Mouse (Mus musculus): Measurements from ENCODE around the gene Ppp1r26. TPM values are rescaled to one million over a fixed set of nuclear protein-coding genes. Genes with fewer than 3 reads are reported as not detected.

Gene Ppp1r26
- 11.5 and 12.4 TPM in 2 replicates for polyA plus RNA-seq (2012; rRNA removed)

DNA sequence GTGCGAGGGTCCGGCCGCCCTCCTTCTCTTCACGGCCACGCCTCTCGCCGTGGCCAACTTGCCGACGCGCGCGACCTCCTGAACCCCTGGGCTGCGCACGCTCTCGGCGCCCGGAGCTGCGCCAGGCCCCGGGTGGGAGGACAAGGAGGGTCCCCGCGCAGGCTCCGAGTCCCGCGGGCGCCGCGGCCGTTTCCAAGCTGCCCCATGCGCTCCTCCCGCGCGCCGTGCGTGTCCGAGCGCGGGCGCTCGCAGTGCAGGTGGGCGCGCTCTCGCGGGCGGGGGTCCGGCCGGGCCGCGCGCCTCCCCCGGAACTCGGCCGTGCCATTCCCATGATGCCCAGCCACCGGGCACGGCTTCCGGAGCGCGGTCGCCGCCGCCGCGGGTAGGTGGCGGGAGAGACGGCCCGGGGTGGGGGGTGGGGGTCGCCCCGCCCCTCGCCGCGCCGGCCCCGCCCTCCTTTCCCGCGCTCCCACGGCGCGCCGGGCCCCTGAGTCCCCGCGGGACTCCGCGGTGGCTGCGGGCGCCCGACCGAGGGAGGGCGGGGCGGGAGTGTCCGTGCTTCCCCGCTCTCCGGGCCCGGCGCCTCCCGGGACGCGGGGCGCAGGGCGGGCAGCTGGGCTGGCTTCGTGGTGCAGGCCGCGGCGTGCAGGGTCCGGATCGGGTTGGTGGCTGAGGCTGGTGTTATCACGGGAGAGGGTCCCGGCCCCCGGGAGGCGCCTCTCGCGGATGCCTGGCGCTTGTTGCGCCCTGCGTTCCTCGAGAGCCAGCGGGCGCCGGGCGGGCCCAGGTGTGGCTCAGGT, at the start of gene Ppp1r26:
TSS of gene Ppp1r26 (plus strand) at position 286 of the 800 bp plus-strand sequence.
- DNase-seq, result peak; percentile 65 to 66
- WGBS, result under 1% methylated on average over 117 of the region's 118 CpGs
- Histone ChIP-seq H3K27ac (ENCODE audit: insufficient read depth, low read length) (peak within 1 kb of the TSS; percentile 46; the same call in 1 of the 2 replicates), H3K4me3 (replicated peaks; ENCODE audit: insufficient read depth, low read depth, low read length) (peak within 1 kb of the TSS; percentile 60), H3K27me3 (ENCODE audit: control insufficient read depth, insufficient read depth, low read length) (no peaks in the 10 kb centered on the region), H3K4me1 (ENCODE audit: control insufficient read depth, insufficient read depth, low read length) (no peaks in the 10 kb centered on the region)
- TF ChIP-seq CTCF (IDR thresholded peaks at IDR 0.05; ENCODE audit: borderline replicate concordance, insufficient read depth, low read depth, low read length) (no peak), POLR2A (IDR thresholded peaks at IDR 0.05; ENCODE audit: borderline replicate concordance, insufficient read depth, low read length) (no peak)

GRCm38 (mm10) chr2:28396928-28397327, 49.7 kb upstream of the Ppp1r26 start:
- peak in 1 of 2 experiments; percentile 40 for DNase-seq
- Histone ChIP-seq H3K27ac (ENCODE audit: insufficient read depth, low read length) (no peak overlapping the region), H3K4me1 (ENCODE audit: control insufficient read depth, insufficient read depth, low read length) (peaks cover 17% of the 10 kb centered on the region), H3K4me3 (replicated peaks; ENCODE audit: insufficient read depth, low read depth, low read length) (no peak overlapping the region), H3K27me3 (ENCODE audit: control insufficient read depth, insufficient read depth, low read length) (no peaks in the 10 kb centered on the region)
- WGBS, result 30% methylated on average over 2 of the region's 2 CpGs
- TF ChIP-seq CTCF (IDR thresholded peaks at IDR 0.05; ENCODE audit: borderline replicate concordance, insufficient read depth, low read depth, low read length), result no peak
- no peak for TF ChIP-seq POLR2A (IDR thresholded peaks at IDR 0.05; ENCODE audit: borderline replicate concordance, insufficient read depth, low read length)

DNA sequence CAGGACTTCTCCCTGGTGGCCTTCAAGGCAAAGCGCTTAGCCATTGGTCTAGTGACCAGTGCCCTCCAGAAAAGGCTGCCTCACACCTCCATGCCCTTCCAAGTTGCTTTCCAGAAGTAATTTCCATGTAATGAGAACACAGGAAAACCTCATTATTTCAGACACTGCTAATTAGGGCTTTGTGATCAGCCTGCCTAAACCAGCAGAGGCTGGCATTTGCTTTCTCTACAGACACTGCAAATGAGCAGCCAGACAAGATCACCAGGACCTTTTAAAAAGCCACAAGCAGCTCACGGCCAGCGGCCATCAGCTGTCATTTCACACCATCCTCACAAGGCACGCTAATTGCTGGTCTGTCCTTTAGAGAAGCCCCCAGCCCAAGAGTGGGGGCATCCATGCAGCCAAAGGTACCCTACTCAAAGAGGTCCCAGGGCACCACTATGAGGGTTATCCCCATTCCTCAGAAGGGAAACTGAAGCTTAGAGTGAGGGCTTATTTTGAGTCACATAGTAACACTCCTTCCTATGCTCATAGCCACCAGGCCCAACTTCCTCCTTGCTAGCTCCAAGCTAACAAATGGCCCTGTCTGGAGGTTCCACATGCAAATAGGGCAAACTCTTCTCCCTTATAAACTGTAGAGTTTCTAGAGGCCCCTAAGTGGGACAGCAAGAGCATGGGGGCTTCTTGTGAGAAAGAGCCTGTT, 49.0 kb upstream of the Ppp1r26 start:
- H3K4me1 ChIP-seq (ENCODE audit: control insufficient read depth, insufficient read depth, low read length), result peaks cover 17% of the 10 kb centered on the region
- H3K27ac ChIP-seq (ENCODE audit: insufficient read depth, low read length), result no peak overlapping the region
- H3K4me3 ChIP-seq (replicated peaks; ENCODE audit: insufficient read depth, low read depth, low read length), result no peak overlapping the region
- TF ChIP-seq POLR2A (IDR thresholded peaks at IDR 0.05; ENCODE audit: borderline replicate concordance, insufficient read depth, low read length) (no peak), CTCF (IDR thresholded peaks at IDR 0.05; ENCODE audit: borderline replicate concordance, insufficient read depth, low read depth, low read length) (no peak)
- 77% methylated on average over 4 of the region's 4 CpGs for WGBS
- H3K27me3 ChIP-seq (ENCODE audit: control insufficient read depth, insufficient read depth, low read length), result no peaks in the 10 kb centered on the region
- DNase-seq, result no peak

DNA sequence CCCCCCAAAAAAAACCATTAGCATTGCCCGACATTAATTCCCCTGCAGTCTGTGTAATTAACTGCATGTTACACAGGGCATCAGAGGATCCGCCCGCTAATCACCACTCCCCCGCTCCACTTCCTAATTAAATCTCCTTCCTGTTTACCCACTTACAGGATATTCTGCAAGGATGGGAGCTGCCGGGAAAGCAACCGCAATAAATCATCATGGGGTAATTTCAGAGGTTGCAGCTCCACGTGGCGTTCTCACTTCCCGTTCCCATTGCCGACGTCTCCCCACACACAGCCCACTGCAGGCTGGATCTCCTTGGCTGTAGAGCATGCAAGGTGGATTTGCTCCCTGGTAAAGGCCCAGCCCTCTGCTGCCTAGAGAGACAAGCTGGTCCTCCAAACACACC, 45.0 kb upstream of the Ppp1r26 start:
- WGBS, result 85% methylated on average over 11 of the region's 11 CpGs
- Histone ChIP-seq H3K27me3 (ENCODE audit: control insufficient read depth, insufficient read depth, low read length) (no peaks in the 10 kb centered on the region), H3K4me1 (ENCODE audit: control insufficient read depth, insufficient read depth, low read length) (peaks cover 10% of the 10 kb centered on the region; the same call in 1 of the 2 replicates), H3K4me3 (replicated peaks; ENCODE audit: insufficient read depth, low read depth, low read length) (no peak overlapping the region), H3K27ac (ENCODE audit: insufficient read depth, low read length) (no peak overlapping the region)
- DNase-seq, result no peak
- TF ChIP-seq CTCF (IDR thresholded peaks at IDR 0.05; ENCODE audit: borderline replicate concordance, insufficient read depth, low read depth, low read length), result no peak
- no peak for TF ChIP-seq POLR2A (IDR thresholded peaks at IDR 0.05; ENCODE audit: borderline replicate concordance, insufficient read depth, low read length)

DNA sequence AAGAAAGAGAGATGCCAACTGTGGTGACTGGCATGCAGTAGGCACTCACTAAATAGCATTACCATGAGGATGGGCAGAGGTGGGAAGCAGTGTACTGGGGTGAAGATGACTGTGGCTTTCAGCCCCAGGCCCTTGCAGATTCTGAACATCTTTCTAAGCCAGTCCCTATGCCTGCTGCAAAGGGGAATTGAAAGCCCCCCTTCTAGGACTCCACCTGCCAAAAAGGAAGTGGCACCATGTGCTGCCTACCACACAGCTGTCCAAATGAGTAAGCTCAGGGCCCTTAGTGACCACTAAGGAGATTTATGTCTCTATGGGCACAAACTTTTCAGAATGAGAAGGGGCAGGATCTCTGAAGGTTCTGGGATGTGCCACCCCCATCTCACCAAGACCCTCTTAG, 44.5 kb upstream of the Ppp1r26 start:
- Histone ChIP-seq H3K4me1 (ENCODE audit: control insufficient read depth, insufficient read depth, low read length) (peaks cover 6% of the 10 kb centered on the region; the same call in 1 of the 2 replicates), H3K27me3 (ENCODE audit: control insufficient read depth, insufficient read depth, low read length) (no peaks in the 10 kb centered on the region), H3K27ac (ENCODE audit: insufficient read depth, low read length) (no peak overlapping the region), H3K4me3 (replicated peaks; ENCODE audit: insufficient read depth, low read depth, low read length) (no peak overlapping the region)
- DNase-seq, result no peak
- TF ChIP-seq POLR2A (IDR thresholded peaks at IDR 0.05; ENCODE audit: borderline replicate concordance, insufficient read depth, low read length) (no peak), CTCF (IDR thresholded peaks at IDR 0.05; ENCODE audit: borderline replicate concordance, insufficient read depth, low read depth, low read length) (no peak)

GRCm38 (mm10) chr2:28407796-28408195, 38.8 kb upstream of the Ppp1r26 start:
- 85% methylated on average over 7 of the region's 7 CpGs for WGBS
- peaks cover 18% of the 10 kb centered on the region for H3K4me1 ChIP-seq (ENCODE audit: control insufficient read depth, insufficient read depth, low read length)
- no peak for DNase-seq
- no peaks in the 10 kb centered on the region for H3K27me3 ChIP-seq (ENCODE audit: control insufficient read depth, insufficient read depth, low read length)
- H3K4me3 ChIP-seq (replicated peaks; ENCODE audit: insufficient read depth, low read depth, low read length), result no peak overlapping the region
- no peak for TF ChIP-seq CTCF (IDR thresholded peaks at IDR 0.05; ENCODE audit: borderline replicate concordance, insufficient read depth, low read depth, low read length)
- no peak for TF ChIP-seq POLR2A (IDR thresholded peaks at IDR 0.05; ENCODE audit: borderline replicate concordance, insufficient read depth, low read length)
- H3K27ac ChIP-seq (ENCODE audit: insufficient read depth, low read length), result no peak overlapping the region

- DNase-seq, result no peak
- Histone ChIP-seq H3K27me3 (ENCODE audit: control insufficient read depth, insufficient read depth, low read length) (no peaks in the 10 kb centered on the region), H3K4me1 (ENCODE audit: control insufficient read depth, insufficient read depth, low read length) (peaks cover 26% of the 10 kb centered on the region), H3K4me3 (replicated peaks; ENCODE audit: insufficient read depth, low read depth, low read length) (no peak overlapping the region), H3K27ac (ENCODE audit: insufficient read depth, low read length) (no peak overlapping the region)
- WGBS, result 80% methylated on average over 4 of the region's 4 CpGs
- TF ChIP-seq CTCF (IDR thresholded peaks at IDR 0.05; ENCODE audit: borderline replicate concordance, insufficient read depth, low read depth, low read length) (no peak), POLR2A (IDR thresholded peaks at IDR 0.05; ENCODE audit: borderline replicate concordance, insufficient read depth, low read length) (no peak)
Observed at GRCm38 (mm10) chr2:28409144-28409543, 37.5 kb upstream of the Ppp1r26 start.
